Mouse (Mus musculus) olfactory bulb, adult 2 months (tissue): ENCODE measurements around the gene Krt35.

Source experiments
- CTCF ChIP-seq: fragments of 200-500 bp; IDR thresholded peaks from 2 replicates; pipeline ENCODE4 v1.5.1; 2012; ENCODE audit warnings: low read depth, mild to moderate bottlenecking, low read length, moderate library complexity; ENCODE audit not compliant: insufficient read depth
- POLR2A ChIP-seq: fragments of 200-500 bp; IDR thresholded peaks from 2 replicates; pipeline ENCODE4 v1.6.1; 2012; ENCODE audit warnings: mild to moderate bottlenecking, low read depth, low read length, moderate library complexity; ENCODE audit not compliant: insufficient read depth

DNA sequence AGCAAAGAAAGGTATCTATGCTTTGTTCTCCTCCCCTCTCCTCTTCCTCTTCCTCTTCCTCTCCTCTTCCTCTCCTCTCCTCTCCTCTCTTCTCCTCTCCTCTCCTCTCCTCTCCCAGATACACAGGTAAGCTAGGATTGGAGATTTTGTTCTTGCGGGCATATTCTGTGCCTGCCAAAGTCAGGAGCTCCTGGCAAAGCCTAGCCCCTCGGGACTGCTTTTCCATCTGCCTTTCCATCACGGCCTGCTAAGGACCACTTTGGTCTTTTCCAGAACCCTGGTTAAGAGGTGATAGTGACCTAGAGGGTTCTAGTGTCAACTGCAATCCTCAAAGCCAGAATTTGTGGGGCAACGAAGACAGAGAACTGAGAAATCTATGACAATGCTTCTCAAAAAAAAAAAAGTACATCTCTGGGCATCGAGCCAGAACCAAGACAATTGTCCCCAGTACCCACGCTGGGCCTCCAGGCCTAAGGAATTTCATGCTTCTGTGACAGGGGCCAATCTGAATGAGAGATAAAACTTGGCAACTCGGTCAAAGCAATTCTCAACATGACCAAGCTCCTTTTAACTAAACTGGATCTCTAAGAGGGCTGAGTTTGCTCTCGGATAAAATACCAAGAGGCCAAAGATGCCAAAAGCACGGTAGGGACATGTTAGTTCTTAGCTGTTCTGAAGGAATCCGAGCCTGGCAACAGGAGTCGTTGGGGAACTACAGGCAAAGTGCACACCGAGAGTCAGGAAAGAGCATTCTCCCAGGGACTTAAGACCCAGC is 29.6 kb downstream of the Krt35 start:
- TF ChIP-seq CTCF (no peak), POLR2A (no peak)
